Mouse (Mus musculus): ENCODE measurements around the gene Eif2ak3. TPM values are rescaled to one million over a fixed set of nuclear protein-coding genes. Genes with fewer than 3 reads are reported as not detected.

Gene Eif2ak3
- total RNA-seq, 2 experiments from 2014 or later: 17.2 to 21.7 TPM

- DNase-seq: no peak
Observed at GRCm38 (mm10) chr6:70831179-70831839, 13.0 kb upstream of the Eif2ak3 start.

- no peak for DNase-seq
Observed at GRCm38 (mm10) chr6:70837297-70837696, 7.0 kb upstream of the Eif2ak3 start.

DNA sequence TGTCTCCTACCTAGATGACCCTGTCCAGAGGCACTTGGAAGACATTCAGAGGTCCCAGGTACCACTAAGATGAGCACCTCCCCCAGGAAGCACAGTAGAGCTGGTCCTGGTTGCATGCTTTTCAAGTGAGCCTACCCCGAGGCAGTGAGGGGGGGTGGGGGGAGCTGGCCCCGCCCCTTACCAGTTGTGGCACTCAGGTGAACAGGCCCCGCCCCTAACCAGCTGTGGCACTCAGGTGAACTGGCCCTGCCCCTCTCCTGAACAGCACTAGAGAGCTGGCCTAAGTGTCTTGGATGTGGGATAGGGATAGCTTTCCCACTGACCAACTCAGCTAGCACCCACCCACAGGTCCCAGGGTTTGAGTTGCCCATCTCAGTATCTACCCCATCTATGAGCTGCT, 5.8 kb upstream of the Eif2ak3 start:
- no peak for DNase-seq

- DNase-seq: no peak
Observed at GRCm38 (mm10) chr6:70840281-70840680, 4.0 kb upstream of the Eif2ak3 start.

DNA sequence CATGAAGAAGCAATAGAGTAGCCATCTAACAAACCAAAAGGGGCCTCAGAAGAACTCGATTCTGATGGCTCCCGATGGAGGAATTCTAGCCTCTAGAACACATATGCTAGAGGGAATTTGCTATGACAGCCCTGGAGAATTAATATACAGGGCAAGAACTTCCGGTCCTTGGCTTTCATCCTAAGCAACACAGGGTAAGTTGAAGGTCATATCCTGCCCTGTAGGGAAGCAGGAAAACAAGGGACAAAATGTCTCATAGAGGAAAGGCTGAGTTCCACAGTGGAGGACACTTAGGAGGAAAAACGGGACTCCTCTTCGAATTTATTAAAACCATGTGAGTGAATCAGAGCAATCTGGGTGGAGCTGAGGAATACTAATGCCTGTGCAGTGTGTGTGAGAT, 1.3 kb upstream of the Eif2ak3 start:
- peak; percentile 46 for DNase-seq

- DNase-seq: no peak
Observed at GRCm38 (mm10) chr6:70844896-70845646, 756 bp downstream of the Eif2ak3 start.

DNA sequence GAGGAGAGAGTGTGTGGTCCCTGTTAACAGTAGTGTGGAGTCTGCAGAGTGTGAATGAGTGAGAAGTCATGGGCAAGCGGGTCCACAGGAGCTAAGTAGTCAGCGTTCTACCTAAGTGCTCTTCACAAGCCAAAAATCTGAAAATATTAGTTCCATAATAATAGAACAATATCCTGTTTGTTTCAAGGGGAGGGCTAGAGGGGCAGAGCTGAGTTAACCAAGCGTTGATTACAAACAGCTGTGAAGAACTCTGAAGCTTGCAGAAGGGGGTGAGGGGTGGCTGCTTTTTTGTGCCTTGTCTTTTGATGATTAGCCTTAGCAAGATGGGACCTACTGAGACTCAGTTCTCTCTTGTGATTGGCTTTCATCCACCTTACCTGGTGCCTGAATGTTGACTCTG, 3.1 kb downstream of the Eif2ak3 start:
- no peak for DNase-seq

DNA sequence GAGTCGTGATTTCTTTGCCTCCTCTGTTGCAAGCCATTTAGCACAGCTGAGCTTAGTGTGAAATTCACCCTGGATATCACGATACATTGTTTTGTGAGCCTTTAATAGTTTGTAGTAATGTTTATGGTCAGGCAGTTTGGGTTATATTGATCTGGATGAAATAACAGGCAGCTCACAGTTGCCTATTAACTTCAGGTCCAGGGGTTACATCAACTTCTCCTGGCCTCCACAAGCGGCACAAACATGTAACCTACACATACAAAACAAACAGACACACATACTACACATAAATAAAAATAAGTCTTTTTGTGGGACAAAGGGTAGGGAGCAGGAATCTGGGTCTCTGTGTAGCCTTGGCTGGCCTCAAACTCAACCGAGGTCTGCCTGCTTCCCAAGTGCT, 9.1 kb downstream of the Eif2ak3 start:
- no peak for DNase-seq

DNA sequence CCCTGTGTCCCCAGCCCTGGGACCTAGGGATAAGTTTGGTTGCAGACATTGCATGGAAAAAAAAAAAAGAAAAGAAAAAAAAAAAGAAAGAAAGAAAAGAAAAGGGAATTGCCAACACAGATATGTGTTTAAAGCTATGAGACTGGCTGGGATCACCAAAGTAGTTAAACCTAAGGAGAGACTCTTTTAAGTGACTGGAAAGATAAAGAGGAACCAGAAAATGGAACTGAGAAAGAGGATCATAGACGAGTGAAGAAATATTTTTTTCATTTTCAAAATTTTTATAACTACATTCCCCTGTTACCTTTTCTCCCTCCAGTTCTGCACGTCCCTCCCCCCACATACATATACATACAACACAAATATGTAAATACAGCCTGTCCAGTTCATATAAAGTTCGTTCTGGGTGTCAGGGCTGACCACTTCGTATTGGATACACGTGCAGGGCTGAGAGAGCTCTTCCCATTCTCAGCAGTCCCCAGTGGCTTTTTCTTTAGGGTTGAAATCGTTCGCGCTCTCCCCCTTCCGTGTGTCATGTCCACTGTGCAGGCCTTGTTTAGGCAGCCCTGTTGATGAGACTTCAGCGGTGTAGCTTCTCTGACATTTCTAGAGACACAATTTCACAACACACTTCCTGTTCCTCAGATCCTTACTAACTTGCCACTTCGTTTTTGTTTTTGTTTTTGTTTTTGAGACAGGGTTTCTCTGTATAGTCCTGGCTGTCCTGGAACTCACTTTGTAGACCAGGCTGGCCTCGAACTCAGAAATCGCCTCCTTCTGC, 11.4 kb downstream of the Eif2ak3 start:
- no peak for DNase-seq

GRCm38 (mm10) chr6:70862726-70863125, 18.4 kb downstream of the Eif2ak3 start:
- DNase-seq: no peak

DNA sequence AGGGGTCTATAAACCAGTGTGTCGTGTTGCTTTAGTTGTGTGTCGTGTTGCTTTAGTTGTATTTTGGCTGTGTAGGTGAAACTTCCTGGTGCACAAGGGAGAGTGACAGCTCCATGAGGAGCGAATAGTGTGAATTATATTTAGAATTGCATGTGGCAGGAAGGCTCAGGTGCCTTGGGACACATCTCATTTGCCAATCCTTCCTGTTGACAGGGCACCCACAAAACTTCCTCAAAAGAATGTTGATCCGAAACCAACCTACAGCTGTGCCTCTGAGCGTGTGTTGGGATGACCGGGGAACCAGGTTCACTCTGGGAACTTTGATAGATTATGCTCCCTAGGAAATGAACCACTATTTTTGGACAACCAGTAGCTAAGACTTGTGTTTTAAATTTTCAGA, 20.0 kb downstream of the Eif2ak3 start:
- DNase-seq: no peak

DNA sequence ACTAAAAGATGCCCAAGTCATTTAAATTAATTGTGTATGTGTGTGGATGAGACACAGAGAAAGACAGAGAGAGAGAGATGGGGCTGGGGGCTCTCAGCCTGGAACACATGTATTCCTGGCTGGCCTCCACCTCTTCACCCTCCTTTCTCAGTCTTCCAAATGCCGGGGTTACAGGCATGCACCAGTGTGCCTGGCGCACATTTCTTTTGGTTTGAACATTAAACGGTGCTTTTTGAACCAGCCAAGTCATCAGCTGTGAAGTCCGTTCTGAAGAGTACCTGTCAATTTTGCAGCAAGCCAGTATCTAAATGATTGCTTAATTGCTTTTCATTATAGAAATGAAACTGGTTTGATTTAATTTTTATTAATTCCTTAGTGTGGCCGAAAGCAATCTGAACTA, 22.4 kb downstream of the Eif2ak3 start:
- no peak for DNase-seq

GRCm38 (mm10) chr6:70867297-70867696, 23.0 kb downstream of the Eif2ak3 start:
- no peak for DNase-seq

- DNase-seq: no peak
Observed at GRCm38 (mm10) chr6:70871511-70871980, 27.2 kb downstream of the Eif2ak3 start.

DNA sequence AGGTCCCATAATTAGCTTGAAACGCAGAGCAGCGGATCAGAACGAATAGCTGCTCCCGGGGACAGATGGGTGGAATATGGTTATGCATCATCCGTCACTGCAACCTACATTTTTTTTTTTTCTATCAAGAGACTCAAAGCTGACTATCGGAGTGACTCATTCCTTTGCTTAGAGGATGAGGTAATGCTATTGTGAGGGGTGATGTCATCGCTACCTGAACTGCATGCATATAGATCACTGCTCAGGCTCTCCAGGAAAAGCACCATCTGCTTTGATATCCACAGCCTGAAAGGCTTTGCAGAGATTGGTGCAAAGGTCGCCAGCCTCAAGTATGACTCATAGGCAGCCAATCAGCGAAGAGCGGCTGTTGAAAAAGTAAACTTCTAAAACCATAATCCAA, 27.8 kb downstream of the Eif2ak3 start:
- DNase-seq: peak; percentile 41

DNA sequence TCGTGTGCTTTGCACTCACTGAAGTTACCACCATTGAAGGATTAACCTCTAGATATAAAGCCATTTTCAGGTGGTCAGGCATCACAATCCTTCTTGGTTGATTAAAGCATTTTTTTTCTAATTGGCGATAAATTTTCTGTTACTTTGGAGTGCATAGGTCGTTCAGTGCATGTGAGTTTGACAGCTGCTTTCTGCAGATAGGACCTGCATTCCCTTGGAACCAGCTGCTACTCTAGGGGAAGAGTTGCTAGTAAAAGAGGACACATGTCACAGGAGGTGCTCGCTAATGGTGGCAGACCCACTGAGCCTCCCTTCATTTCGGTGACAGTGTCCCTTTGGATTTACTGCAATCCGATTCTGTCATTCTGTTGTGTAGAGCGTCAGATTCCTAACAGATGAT, 28.3 kb downstream of the Eif2ak3 start:
- no peak for DNase-seq

DNA sequence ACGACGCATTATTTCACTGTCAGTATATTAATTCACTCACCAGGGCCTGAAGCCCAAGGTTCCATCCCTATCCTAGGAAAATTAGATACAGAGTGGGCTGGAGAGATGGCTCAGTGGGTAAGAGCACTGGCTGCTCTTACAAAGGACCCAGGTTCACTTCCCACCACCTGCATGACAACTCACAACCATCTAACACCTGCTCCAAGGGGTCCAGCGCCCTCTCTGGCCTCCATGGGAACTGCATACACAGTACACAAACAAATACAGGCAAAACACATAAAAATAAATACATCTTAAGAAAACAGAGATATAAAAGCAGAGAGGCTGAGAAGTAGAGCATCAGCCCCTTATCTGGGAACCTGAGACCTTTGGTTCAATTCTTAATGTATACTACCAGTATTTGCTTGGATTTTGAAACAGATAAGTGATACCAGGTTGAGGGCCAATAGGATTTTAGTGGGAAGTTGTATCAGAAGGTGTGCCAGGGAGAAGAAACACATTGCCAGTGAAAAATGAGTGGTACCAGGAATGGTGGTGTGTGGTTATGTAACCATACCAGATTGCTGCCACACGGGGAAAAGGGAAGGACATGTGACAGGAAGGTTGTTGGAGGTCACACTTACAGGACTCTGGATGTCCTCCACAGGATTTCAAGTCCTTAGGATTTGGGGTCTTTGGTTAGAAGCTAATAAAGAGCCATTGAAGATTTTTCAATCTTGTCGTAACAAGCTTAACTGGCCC, 29.9 kb downstream of the Eif2ak3 start:
- DNase-seq: no peak

DNA sequence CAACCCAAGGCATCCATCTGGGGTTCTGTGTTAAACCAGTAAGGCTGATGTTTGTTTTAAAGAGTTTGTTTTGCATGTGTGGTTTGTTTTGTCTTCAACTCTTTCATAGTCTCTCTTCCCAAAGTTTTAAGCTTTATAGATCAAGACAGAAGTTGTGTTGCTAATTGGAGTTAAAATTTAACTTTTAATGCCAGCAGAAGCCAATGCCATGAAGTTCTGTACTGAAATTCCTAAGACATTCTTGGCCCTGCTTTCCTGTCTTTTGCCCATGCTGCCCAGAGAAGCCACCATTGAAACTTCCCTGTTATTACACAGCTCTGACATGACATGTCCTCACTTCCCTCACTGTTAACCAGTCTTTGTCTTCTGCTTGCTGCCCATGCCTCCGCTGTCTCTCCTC, 30.7 kb downstream of the Eif2ak3 start:
- no peak for DNase-seq

DNA sequence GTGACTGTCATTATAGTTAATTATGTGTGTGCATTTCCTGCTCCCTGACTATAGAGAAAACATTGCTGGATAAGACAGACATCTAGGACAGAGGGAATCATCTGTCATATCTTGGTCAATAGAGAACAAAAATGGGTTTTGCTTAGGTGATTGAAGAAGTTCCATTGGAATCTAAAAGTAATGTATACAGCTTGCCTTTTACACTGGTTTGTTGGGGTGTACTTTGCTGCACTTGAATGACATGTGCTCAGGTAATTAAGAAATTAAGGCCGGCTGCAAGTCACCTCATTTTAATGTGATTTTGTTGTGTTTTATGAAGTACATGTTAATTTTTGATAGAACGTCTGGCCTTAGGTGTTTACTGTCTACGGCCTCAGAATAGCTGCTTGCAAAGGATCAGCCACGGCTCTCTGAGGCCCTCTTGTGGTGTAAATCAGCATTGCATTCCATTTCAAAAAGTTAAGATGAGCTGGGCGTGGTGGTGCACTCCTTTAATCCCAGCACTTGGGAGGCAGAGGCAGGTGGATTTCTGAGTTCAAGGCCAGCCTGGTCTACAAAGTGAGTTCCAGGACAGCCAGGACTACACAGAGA, 36.5 kb downstream of the Eif2ak3 start:
- DNase-seq: peak; percentile 85

- no peak for DNase-seq
Observed at GRCm38 (mm10) chr6:70887993-70888392, 43.7 kb downstream of the Eif2ak3 start.

DNA sequence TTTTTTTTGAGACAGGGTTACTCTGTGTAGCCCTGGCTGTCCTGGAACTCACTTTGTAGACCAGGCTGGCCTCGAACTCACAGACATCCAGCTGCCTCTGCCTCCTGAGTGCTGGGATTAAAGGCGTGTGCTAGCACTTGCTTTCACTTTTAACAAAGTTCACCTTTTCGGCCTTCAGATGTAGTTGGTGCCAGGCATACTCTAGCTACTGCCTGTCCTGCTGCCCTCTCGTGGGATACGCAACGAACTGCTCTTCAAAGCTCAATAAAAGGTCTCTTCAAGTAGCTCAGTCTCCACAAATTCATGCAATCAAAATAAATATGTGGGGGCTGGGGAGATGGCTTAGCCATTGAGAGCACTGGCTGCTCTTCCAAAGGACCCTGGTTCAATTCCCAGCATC, 53.9 kb downstream of the Eif2ak3 start:
- DNase-seq: no peak

DNA sequence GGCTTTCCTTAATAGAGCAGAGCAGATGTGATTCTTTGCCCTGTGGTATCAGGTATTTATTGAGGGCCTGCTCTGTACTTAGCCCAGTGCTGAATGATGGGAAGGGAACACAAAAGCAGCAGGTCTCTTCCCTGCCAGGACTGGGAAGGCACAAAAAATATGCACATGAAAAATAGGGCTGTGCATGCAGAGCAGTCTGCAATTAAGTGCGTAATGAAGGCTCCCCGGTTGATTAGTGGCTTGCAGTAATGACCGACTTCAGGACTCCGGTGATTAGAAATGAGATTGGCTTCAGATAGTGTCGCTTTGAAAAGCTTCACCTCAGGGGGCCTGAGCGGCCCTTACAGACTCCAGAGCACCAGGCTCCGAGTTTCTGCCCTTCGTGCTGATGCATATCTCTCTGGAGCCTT, 55.3 kb downstream of the Eif2ak3 start:
- no peak for DNase-seq
